Mouse (Mus musculus): Measurements from ENCODE around the gene Klhl29. TPM values are rescaled to one million over a fixed set of nuclear protein-coding genes. Genes with fewer than 3 reads are reported as not detected.

Gene Klhl29
- polyA plus RNA-seq, 1 experiment = 1.1 TPM

DNA sequence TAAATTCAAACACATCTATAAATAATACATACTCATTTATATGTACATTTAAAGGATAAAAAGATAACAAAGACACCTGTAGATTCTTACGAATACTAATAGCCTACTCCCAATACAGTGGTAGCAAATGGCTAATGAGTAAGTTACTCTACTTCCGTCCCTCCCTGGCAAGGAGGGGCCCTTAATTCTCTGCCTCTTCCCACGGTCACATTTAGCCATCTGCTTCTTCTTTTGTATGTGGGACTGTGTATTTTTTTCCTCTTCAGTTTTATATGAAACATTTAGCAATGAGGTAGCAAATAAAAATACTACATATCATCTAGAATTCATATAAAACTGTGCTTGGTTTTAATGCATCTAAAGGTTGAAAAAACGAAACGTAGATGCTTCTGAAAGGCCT lies 73.6 kb downstream of the Klhl29 start:
- H3K4me3 ChIP-seq (ENCODE audit: control insufficient read depth, low read depth, low read length) = no peak overlapping the region
- no peaks in the 10 kb centered on the region for H3K4me1 ChIP-seq (ENCODE audit: control insufficient read depth, insufficient read depth, low read length)
- H3K27me3 ChIP-seq (ENCODE audit: control insufficient read depth, insufficient read depth, low read length) = no peaks in the 10 kb centered on the region
- TF ChIP-seq POLR2A (IDR thresholded peaks at IDR 0.05; ENCODE audit: control insufficient read depth, low read depth, low read length) (no peak), CTCF (IDR thresholded peaks at IDR 0.05; ENCODE audit: control insufficient read depth, insufficient read depth, insufficient replicate concordance, low read depth, low read length) (no peak)
- no peaks in the 10 kb centered on the region for H3K36me3 ChIP-seq (ENCODE audit: control insufficient read depth, insufficient read depth, low read length)
- H3K27ac ChIP-seq (ENCODE audit: control insufficient read depth, insufficient read depth, low read depth, low read length) = no peak overlapping the region

DNA sequence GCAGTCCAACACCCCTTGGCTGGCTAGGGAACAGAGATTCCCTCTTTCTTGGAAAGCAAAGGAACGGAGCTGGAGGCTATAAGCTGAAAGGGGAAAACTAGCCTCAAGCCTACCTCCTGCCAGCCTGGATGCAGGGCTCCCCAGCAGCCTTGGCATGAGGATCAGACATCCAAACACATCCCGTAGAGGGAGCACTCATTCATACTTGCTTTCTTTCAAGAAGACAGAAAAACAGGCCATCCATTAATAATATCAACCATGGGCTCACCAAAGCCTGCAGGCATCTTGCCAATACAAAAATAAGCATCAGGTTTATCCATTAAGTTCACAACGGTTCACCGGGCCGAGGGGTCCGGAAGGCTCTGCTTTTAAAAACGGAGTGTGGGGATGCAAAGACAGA lies 79.1 kb downstream of the Klhl29 start:
- TF ChIP-seq CTCF (IDR thresholded peaks at IDR 0.05; ENCODE audit: control insufficient read depth, insufficient read depth, insufficient replicate concordance, low read depth, low read length) (no peak), POLR2A (IDR thresholded peaks at IDR 0.05; ENCODE audit: control insufficient read depth, low read depth, low read length) (no peak)
- no peaks in the 10 kb centered on the region for H3K36me3 ChIP-seq (ENCODE audit: control insufficient read depth, insufficient read depth, low read length)
- no peak overlapping the region for H3K27ac ChIP-seq (ENCODE audit: control insufficient read depth, insufficient read depth, low read depth, low read length)
- H3K4me3 ChIP-seq (ENCODE audit: control insufficient read depth, low read depth, low read length) = no peak overlapping the region
- H3K4me1 ChIP-seq (ENCODE audit: control insufficient read depth, insufficient read depth, low read length) = no peaks in the 10 kb centered on the region
- H3K27me3 ChIP-seq (ENCODE audit: control insufficient read depth, insufficient read depth, low read length) = no peaks in the 10 kb centered on the region

DNA sequence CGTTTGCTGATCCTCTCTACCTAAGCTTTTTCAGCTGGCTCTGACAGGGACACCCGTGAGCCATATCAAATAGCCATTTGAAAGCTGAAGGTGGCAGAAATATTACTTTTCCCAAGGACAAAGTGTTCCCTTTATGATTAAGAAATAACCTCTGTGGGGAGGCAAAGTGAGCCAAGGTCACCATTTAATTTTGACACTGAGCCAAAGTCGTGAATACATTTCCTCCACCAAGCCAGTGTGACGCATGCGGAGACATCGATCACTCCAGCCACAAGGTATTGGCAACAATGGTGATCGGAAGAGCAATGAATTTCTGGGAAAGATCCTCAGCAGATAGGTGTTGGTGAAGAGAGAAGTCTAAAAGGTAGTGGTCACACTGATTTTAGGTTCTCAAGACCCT lies 83.2 kb downstream of the Klhl29 start:
- no peak overlapping the region for H3K4me3 ChIP-seq (ENCODE audit: control insufficient read depth, low read depth, low read length)
- no peak overlapping the region for H3K27ac ChIP-seq (ENCODE audit: control insufficient read depth, insufficient read depth, low read depth, low read length)
- no peaks in the 10 kb centered on the region for H3K4me1 ChIP-seq (ENCODE audit: control insufficient read depth, insufficient read depth, low read length)
- no peaks in the 10 kb centered on the region for H3K36me3 ChIP-seq (ENCODE audit: control insufficient read depth, insufficient read depth, low read length)
- H3K27me3 ChIP-seq (ENCODE audit: control insufficient read depth, insufficient read depth, low read length) = no peaks in the 10 kb centered on the region
- TF ChIP-seq CTCF (IDR thresholded peaks at IDR 0.05; ENCODE audit: control insufficient read depth, insufficient read depth, insufficient replicate concordance, low read depth, low read length) (no peak), POLR2A (IDR thresholded peaks at IDR 0.05; ENCODE audit: control insufficient read depth, low read depth, low read length) (no peak)

DNA sequence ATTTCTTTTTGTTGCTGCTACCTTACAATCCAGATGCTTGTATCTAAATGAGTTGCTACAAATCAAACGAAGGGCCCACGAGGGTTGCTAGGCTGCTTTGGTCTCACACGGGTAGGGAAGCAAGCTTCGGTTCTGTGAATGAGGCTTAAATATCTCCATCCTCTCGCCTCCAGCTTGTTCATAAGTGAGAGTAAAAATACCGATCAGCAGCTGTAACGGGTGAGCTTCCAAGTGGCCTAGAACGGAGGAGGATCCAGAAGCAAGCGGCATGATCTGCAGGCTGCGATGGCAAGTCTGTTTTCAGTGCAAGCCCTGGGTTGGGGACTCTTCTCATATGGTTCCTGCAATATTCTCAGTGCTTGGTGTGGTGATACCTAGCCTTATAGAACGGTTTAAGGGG lies 89.9 kb downstream of the Klhl29 start:
- H3K4me3 ChIP-seq (ENCODE audit: control insufficient read depth, low read depth, low read length) = no peak overlapping the region
- no peak overlapping the region for H3K27ac ChIP-seq (ENCODE audit: control insufficient read depth, insufficient read depth, low read depth, low read length)
- no peaks in the 10 kb centered on the region for H3K27me3 ChIP-seq (ENCODE audit: control insufficient read depth, insufficient read depth, low read length)
- peaks cover 2% of the 10 kb centered on the region; the same call in 1 of the 2 replicates for H3K4me1 ChIP-seq (ENCODE audit: control insufficient read depth, insufficient read depth, low read length)
- no peak for TF ChIP-seq CTCF (IDR thresholded peaks at IDR 0.05; ENCODE audit: control insufficient read depth, insufficient read depth, insufficient replicate concordance, low read depth, low read length)
- no peaks in the 10 kb centered on the region for H3K36me3 ChIP-seq (ENCODE audit: control insufficient read depth, insufficient read depth, low read length)

DNA sequence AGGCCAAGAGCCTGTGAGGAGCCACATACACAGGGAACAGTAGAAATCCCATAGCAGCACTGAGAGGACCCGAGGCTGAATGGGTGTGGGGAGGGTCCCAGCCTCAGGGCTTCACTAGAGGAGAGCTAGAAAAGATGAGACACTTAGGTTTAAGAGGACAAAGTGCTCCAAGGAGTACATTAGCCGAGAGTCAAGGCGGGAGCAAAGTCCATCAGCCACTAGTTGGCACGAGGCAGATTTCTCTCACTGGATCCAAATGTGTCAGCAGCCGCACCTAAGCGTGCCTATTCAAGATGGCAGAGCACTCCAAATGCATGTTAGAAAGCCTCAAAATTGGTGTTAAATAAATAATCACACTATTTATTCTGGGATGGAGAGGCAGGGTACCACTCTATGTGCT lies 90.5 kb downstream of the Klhl29 start:
- Histone ChIP-seq H3K27me3 (ENCODE audit: control insufficient read depth, insufficient read depth, low read length) (no peaks in the 10 kb centered on the region), H3K4me3 (ENCODE audit: control insufficient read depth, low read depth, low read length) (no peak overlapping the region), H3K36me3 (ENCODE audit: control insufficient read depth, insufficient read depth, low read length) (no peaks in the 10 kb centered on the region), H3K27ac (ENCODE audit: control insufficient read depth, insufficient read depth, low read depth, low read length) (no peak overlapping the region), H3K4me1 (ENCODE audit: control insufficient read depth, insufficient read depth, low read length) (peaks cover 2% of the 10 kb centered on the region; the same call in 1 of the 2 replicates)
- no peak for TF ChIP-seq CTCF (IDR thresholded peaks at IDR 0.05; ENCODE audit: control insufficient read depth, insufficient read depth, insufficient replicate concordance, low read depth, low read length)
- TF ChIP-seq POLR2A (IDR thresholded peaks at IDR 0.05; ENCODE audit: control insufficient read depth, low read depth, low read length) = no peak

DNA sequence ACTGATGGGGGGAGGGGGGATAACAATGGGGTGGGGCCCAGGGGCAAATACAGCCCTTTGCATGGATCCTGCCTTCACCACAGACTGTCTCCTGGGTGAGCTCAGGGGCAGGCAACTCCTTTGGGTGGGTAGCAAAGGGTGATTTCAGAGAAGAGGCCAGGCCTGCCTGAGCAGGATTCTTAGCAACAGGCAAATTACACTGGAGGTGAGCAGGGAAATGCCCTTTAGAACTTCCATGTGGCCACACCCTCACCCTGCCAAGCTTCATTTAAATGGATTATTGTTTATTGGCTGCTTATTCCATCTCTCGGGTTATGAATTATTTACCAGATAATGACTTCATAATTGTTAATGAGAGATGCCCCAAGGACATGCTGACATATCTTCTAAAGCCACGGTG lies 91.8 kb downstream of the Klhl29 start:
- TF ChIP-seq CTCF (IDR thresholded peaks at IDR 0.05; ENCODE audit: control insufficient read depth, insufficient read depth, insufficient replicate concordance, low read depth, low read length) = no peak
- no peak for TF ChIP-seq POLR2A (IDR thresholded peaks at IDR 0.05; ENCODE audit: control insufficient read depth, low read depth, low read length)
- no peaks in the 10 kb centered on the region for H3K36me3 ChIP-seq (ENCODE audit: control insufficient read depth, insufficient read depth, low read length)
- H3K27me3 ChIP-seq (ENCODE audit: control insufficient read depth, insufficient read depth, low read length) = no peaks in the 10 kb centered on the region
- H3K27ac ChIP-seq (ENCODE audit: control insufficient read depth, insufficient read depth, low read depth, low read length) = no peak overlapping the region
- H3K4me3 ChIP-seq (ENCODE audit: control insufficient read depth, low read depth, low read length) = no peak overlapping the region
- peaks cover 2% of the 10 kb centered on the region; the same call in 1 of the 2 replicates for H3K4me1 ChIP-seq (ENCODE audit: control insufficient read depth, insufficient read depth, low read length)

DNA sequence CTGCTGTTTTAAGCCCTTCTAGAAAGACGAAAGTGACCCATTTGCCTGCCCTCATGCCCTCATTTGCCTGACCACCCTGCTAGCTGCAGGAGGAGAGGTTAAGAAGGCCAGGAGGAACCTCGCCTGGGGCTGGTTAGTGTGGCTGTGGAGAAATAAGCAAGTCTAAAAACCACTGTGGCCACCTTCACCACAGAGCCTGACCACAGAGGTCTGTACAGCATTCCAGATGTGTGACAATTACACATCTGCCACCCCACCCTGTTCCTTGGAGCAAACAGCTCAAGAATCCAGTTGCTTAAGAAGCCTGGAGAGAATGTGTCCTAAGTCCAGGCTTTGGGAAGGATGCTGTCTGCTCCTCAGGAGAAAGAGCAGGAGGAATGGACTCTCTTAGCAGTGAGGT lies 92.9 kb downstream of the Klhl29 start:
- peaks cover 2% of the 10 kb centered on the region; the same call in 1 of the 2 replicates for H3K4me1 ChIP-seq (ENCODE audit: control insufficient read depth, insufficient read depth, low read length)
- no peak overlapping the region for H3K27ac ChIP-seq (ENCODE audit: control insufficient read depth, insufficient read depth, low read depth, low read length)
- H3K4me3 ChIP-seq (ENCODE audit: control insufficient read depth, low read depth, low read length) = peak overlapping the region; percentile 47
- TF ChIP-seq POLR2A (IDR thresholded peaks at IDR 0.05; ENCODE audit: control insufficient read depth, low read depth, low read length) (no peak), CTCF (IDR thresholded peaks at IDR 0.05; ENCODE audit: control insufficient read depth, insufficient read depth, insufficient replicate concordance, low read depth, low read length) (no peak)
- no peaks in the 10 kb centered on the region for H3K27me3 ChIP-seq (ENCODE audit: control insufficient read depth, insufficient read depth, low read length)
- no peaks in the 10 kb centered on the region for H3K36me3 ChIP-seq (ENCODE audit: control insufficient read depth, insufficient read depth, low read length)

DNA sequence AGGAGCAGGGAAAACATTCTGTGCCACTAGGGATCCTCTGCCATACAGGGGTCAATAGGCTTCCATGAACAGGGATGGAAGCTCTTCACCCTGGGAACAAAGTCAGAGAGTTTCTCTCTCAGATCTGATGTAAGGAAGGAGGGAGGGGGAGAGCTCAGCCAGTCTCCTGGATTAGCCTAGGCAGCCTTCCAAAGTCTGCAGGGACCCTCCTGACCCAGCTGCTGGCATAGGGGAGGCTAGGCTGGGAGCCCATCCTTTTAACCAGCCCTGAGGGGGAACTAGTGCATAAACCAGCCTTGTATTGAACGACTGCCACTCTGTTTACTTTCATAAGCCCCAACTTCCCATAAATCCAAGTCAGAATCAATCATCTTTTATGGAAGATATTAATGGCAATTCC lies 95.6 kb downstream of the Klhl29 start:
- TF ChIP-seq CTCF (IDR thresholded peaks at IDR 0.05; ENCODE audit: control insufficient read depth, insufficient read depth, insufficient replicate concordance, low read depth, low read length) = no peak
- no peak for TF ChIP-seq POLR2A (IDR thresholded peaks at IDR 0.05; ENCODE audit: control insufficient read depth, low read depth, low read length)
- H3K4me3 ChIP-seq (ENCODE audit: control insufficient read depth, low read depth, low read length) = no peak overlapping the region
- peaks cover 2% of the 10 kb centered on the region; the same call in 1 of the 2 replicates for H3K4me1 ChIP-seq (ENCODE audit: control insufficient read depth, insufficient read depth, low read length)
- H3K27me3 ChIP-seq (ENCODE audit: control insufficient read depth, insufficient read depth, low read length) = no peaks in the 10 kb centered on the region
- H3K27ac ChIP-seq (ENCODE audit: control insufficient read depth, insufficient read depth, low read depth, low read length) = no peak overlapping the region
- H3K36me3 ChIP-seq (ENCODE audit: control insufficient read depth, insufficient read depth, low read length) = no peaks in the 10 kb centered on the region

All from testis, adult 2 months (tissue).